Mouse (Mus musculus): ENCODE data around the gene Vmn1r221. TPM values are rescaled to one million over a fixed set of nuclear protein-coding genes. Genes with fewer than 3 reads are reported as not detected.

Gene Vmn1r221
- polyA plus RNA-seq (2015; fragmentation: Nextera tagmentation; extraction: Ambion mirVana), result not detected in 2 replicates

DNA sequence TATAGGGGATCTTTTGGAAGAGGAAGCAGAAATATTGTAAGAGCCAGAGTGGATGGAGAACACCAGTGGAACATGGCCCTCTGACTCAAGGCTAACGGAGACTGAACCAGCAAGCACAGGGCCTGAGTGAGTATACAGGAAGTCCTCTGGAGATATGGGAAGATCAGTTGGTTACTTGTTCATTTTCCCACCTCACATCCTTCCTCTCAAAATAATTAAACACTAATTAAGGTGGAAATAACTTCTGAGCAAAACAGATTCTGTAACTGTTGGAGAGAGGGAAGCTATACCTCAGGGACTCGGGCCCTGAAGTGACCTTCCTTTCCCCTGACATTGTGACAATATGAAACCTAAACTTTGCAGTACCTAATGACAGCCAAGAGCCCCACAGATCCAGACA is at the start of gene Vmn1r221:
TSS of gene Vmn1r221 (plus strand) at position 301 of the 400 bp plus-strand sequence.

GRCm38 (mm10) chr13:23187875-23188274 is 26.1 kb upstream of the Vmn1r221 start, which contains the start of gene Vmn1r220:
Gene Vmn1r220, minus strand, starts transcription at chr13:23187975.

DNA sequence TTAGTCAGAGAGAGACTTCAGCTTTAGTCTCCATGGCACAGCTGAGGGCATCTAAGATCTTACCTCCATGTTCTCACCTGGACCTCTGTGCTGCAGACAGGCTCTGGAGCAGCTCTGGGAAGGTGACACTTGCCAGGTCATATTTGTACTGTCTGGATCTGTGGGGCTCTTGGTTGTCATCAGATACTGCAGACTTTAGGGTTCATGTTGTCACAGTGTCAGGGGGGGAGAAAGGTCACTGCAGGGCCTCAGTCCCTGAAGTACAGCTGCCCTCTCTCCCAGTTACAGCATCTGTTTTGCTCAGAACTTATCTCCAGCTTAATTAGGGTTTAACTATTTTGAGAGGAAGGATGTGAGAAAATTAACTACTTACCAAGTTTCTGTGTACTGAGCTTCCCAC is 21.9 kb downstream of the Vmn1r221 start, which contains the start of gene Vmn1r222:
TSS of gene Vmn1r222 (minus strand) at position 101 of the 400 bp plus-strand sequence.

GRCm38 (mm10) chr13:23246834-23247233 is 32.9 kb downstream of the Vmn1r221 start, which contains the start of gene Vmn1r223:
Gene Vmn1r223, plus strand, starts transcription at chr13:23247134.

Other genes starting within 250 kb of the Vmn1r221 start
- gene Vmn1r213, start 206.5 kb upstream of the Vmn1r221 start, polyA plus RNA-seq (2015; fragmentation: Nextera tagmentation; extraction: Ambion mirVana), result not detected in 2 replicates
- gene Vmn1r214, start 183.7 kb upstream of the Vmn1r221 start, polyA plus RNA-seq (2015; fragmentation: Nextera tagmentation; extraction: Ambion mirVana), result not detected in 2 replicates
- gene Vmn1r215, start 146.1 kb upstream of the Vmn1r221 start, polyA plus RNA-seq (2015; fragmentation: Nextera tagmentation; extraction: Ambion mirVana), result not detected in 2 replicates
- not detected in 2 replicates for gene Vmn1r217, start 95.9 kb upstream of the Vmn1r221 start, polyA plus RNA-seq (2015; fragmentation: Nextera tagmentation; extraction: Ambion mirVana)
- not detected in 2 replicates for gene Vmn1r218, start 81.0 kb upstream of the Vmn1r221 start, polyA plus RNA-seq (2015; fragmentation: Nextera tagmentation; extraction: Ambion mirVana)
- 0.02 TPM in 1 of 2 replicates, not detected in the other for gene Vmn1r219, start 54.8 kb upstream of the Vmn1r221 start, polyA plus RNA-seq (2015; fragmentation: Nextera tagmentation; extraction: Ambion mirVana)
- not detected in 2 replicates for gene Vmn1r220, start 26.2 kb upstream of the Vmn1r221 start, polyA plus RNA-seq (2015; fragmentation: Nextera tagmentation; extraction: Ambion mirVana)
- not detected in 2 replicates for gene Vmn1r222, start 21.8 kb downstream of the Vmn1r221 start, polyA plus RNA-seq (2015; fragmentation: Nextera tagmentation; extraction: Ambion mirVana)
- not detected in 2 replicates for gene Vmn1r223, start 33.0 kb downstream of the Vmn1r221 start, polyA plus RNA-seq (2015; fragmentation: Nextera tagmentation; extraction: Ambion mirVana)
- gene Zfp322a, start 155.1 kb downstream of the Vmn1r221 start, polyA plus RNA-seq (2015; fragmentation: Nextera tagmentation; extraction: Ambion mirVana), result 17.3 and 18.4 TPM in 2 replicates
- gene Abt1, start 209.7 kb downstream of the Vmn1r221 start, polyA plus RNA-seq (2015; fragmentation: Nextera tagmentation; extraction: Ambion mirVana), result 6.4 and 6.9 TPM in 2 replicates

All from spleen, postnatal 0 days (tissue).